Mouse (Mus musculus) brain, embryonic 14.5 days (tissue): Measurements from ENCODE around the gene Unc5cl. TPM values are rescaled to one million over a fixed set of nuclear protein-coding genes. Genes with fewer than 3 reads are reported as not detected.

Source experiments
- DNase-seq: peaks from one replicate; pipeline ENCODE4 v3.0.0-alpha.2; 2011; ENCODE audit warnings: low read depth
- CTCF ChIP-seq: fragments of 200-500 bp; IDR thresholded peaks from 2 replicates; pipeline ENCODE4 v1.5.1; 2012; ENCODE audit warnings: inconsistent platforms, mild to moderate bottlenecking, moderate library complexity, borderline replicate concordance; ENCODE audit not compliant: insufficient read depth, insufficient read length; ENCODE audit errors: extremely low read depth
- POLR2A ChIP-seq: fragments of 200-500 bp; IDR thresholded peaks from 2 replicates; pipeline ENCODE4 v1.6.1; 2012; ENCODE audit warnings: mild to moderate bottlenecking, inconsistent platforms, borderline replicate concordance; ENCODE audit not compliant: poor library complexity, insufficient read depth, insufficient read length, severe bottlenecking; ENCODE audit errors: extremely low read depth
- polyA plus RNA-seq: library from polyadenylated mRNA; depleted of rRNA; stranded (reverse); fragments of >200 nt; gene quantifications from 2 replicates; pipeline ENCODE4 v1.2.3, GENCODE M21; 2012

The Unc5cl gene
- polyA plus RNA-seq, 1 experiment, result 0.14 TPM

- no peak for TF ChIP-seq POLR2A
- TF ChIP-seq CTCF, result no peak
These were observed 36.5 kb upstream of the Unc5cl start for GRCm38 (mm10) chr17:48418174-48418573.

GRCm38 (mm10) chr17:48418781-48419180 lies 35.9 kb upstream of the Unc5cl start:
- no peak for DNase-seq
- no peak for TF ChIP-seq POLR2A
- TF ChIP-seq CTCF, result no peak

More at GRCm38 (mm10) chr17:48418174-48418573, 36.5 kb upstream of the Unc5cl start:
- DNase-seq, result no peak

- no peak for DNase-seq
- no peak for TF ChIP-seq POLR2A
These were observed 35.1 kb upstream of the Unc5cl start for GRCm38 (mm10) chr17:48419571-48419970.

- TF ChIP-seq POLR2A (no peak), CTCF (no peak)
- DNase-seq, result no peak
These were observed 30.5 kb upstream of the Unc5cl start for GRCm38 (mm10) chr17:48424237-48424636.

GRCm38 (mm10) chr17:48425823-48426612 lies 28.7 kb upstream of the Unc5cl start:
- TF ChIP-seq POLR2A (no peak), CTCF (no peak)
- DNase-seq, result peak; percentile 44

GRCm38 (mm10) chr17:48426991-48427750 lies 27.5 kb upstream of the Unc5cl start:
- TF ChIP-seq CTCF (no peak), POLR2A (no peak)
- DNase-seq, result no peak

GRCm38 (mm10) chr17:48427852-48428530 lies 26.7 kb upstream of the Unc5cl start:
- TF ChIP-seq CTCF (no peak), POLR2A (no peak)
- no peak for DNase-seq

GRCm38 (mm10) chr17:48430394-48430793 lies 24.3 kb upstream of the Unc5cl start:
- no peak for DNase-seq
- TF ChIP-seq POLR2A (no peak), CTCF (no peak)

GRCm38 (mm10) chr17:48431054-48431453 lies 23.6 kb upstream of the Unc5cl start:
- DNase-seq, result no peak
- TF ChIP-seq CTCF, result no peak
- no peak for TF ChIP-seq POLR2A

- no peak for DNase-seq
- TF ChIP-seq POLR2A, result no peak
- TF ChIP-seq CTCF, result no peak
These were observed 22.3 kb upstream of the Unc5cl start, which contains the start of gene Apobec2 for GRCm38 (mm10) chr17:48432158-48432980. Apobec2 (minus strand) TSS chr17:48432930.
